Mouse (Mus musculus): ENCODE measurements around the gene Agbl4.

- no peak for TF ChIP-seq GATA1 (IDR thresholded peaks at IDR 0.05; ENCODE audit: borderline replicate concordance, low read length)
- TF ChIP-seq FLI1 (IDR thresholded peaks at IDR 0.05; ENCODE audit: low read length) = no peak
These were observed 966.7 kb downstream of the Agbl4 start for GRCm38 (mm10) chr4:111364199-111364598.

All from megakaryocyte, embryonic 14.5 days (primary cell).